Mouse (Mus musculus) intestine, postnatal 0 days (tissue): ENCODE results near the gene Atp6v0b. TPM values are rescaled to one million over a fixed set of nuclear protein-coding genes. Genes with fewer than 3 reads are reported as not detected.

Experiments
- ATAC-seq: fragments of 200-750 bp; cut with Nextera tagmentation; 2 replicates; pipeline ENCODE4 v1.8.0; 2017; ENCODE audit warnings: mild to moderate bottlenecking, moderate TSS enrichment, moderate library complexity
- H3K27ac ChIP-seq: fragments of 300-500 bp; sonication (generic); 2 replicates; pipeline ENCODE4 v1.5.1; 2014; ENCODE audit warnings: mild to moderate bottlenecking, low read depth, low read length, moderate library complexity
- H3K27me3 ChIP-seq: fragments of 300-500 bp; sonication (generic); replicated peaks from 2 replicates; pipeline ENCODE4 v1.6.1; 2014; ENCODE audit warnings: low read length, mixed read lengths; ENCODE audit not compliant: control insufficient read depth, insufficient read depth
- H3K36me3 ChIP-seq: fragments of 300-500 bp; sonication (generic); 2 replicates; pipeline ENCODE4 v1.6.1; 2014; ENCODE audit warnings: mild to moderate bottlenecking, moderate library complexity; ENCODE audit not compliant: control insufficient read depth, insufficient read depth
- H3K4me1 ChIP-seq: fragments of 300-500 bp; sonication (generic); replicated peaks from 2 replicates; pipeline ENCODE4 v1.6.1; 2014; ENCODE audit warnings: antibody characterized with exemption, low read length, mixed read lengths; ENCODE audit not compliant: control insufficient read depth, insufficient read depth
- H3K4me2 ChIP-seq: fragments of 300-500 bp; sonication (generic); replicated peaks from 2 replicates; pipeline ENCODE4 v1.6.1; 2014; ENCODE audit warnings: low read depth, mild to moderate bottlenecking, moderate library complexity
- H3K4me3 ChIP-seq: fragments of 300-500 bp; sonication (generic); 2 replicates; pipeline ENCODE4 v1.5.1; 2014; ENCODE audit warnings: low read depth, low read length
- H3K9ac ChIP-seq: fragments of 300-500 bp; sonication (generic); 2 replicates; pipeline ENCODE4 v1.6.1; 2014; ENCODE audit warnings: mild to moderate bottlenecking, low read depth, low read length
- H3K9me3 ChIP-seq: fragments of 300-500 bp; sonication (generic); 2 replicates; pipeline ENCODE4 v1.6.1; 2016; ENCODE audit warnings: mixed run types; ENCODE audit not compliant: control insufficient read depth
- CTCF ChIP-seq: sonication (generic); IDR thresholded peaks from 2 replicates; pipeline ENCODE4 v1.5.1; 2016; ENCODE audit warnings: low read depth, mild to moderate bottlenecking, control low read depth, antibody characterized with exemption, moderate library complexity
- WGBS: fragments of 180-500 bp; shearing (Covaris S2); extraction: QIAGEN DNeasy Blood & Tissue Kit; methylation state at CpG from one replicate; pipeline ENCODE4 v1.1.7; 2014; 5-methylcytosine and 5-hydroxymethylcytosine counted together
- polyA plus RNA-seq: library from polyadenylated mRNA; unstranded; fragments of >200 nt; fragmentation: Nextera tagmentation; extraction: Ambion mirVana; gene quantifications from 2 replicates; pipeline ENCODE4 v1.2.1, GENCODE M21; 2015

Atp6v0b gene
- polyA plus RNA-seq, 1 experiment from 2014 or later = 442 TPM

- H3K4me2 ChIP-seq = no peak overlapping the region
- peaks cover 25% of the 10 kb centered on the region for H3K36me3 ChIP-seq
- no peak overlapping the region for H3K4me3 ChIP-seq
- no peak overlapping the region for H3K27ac ChIP-seq
- WGBS = 95% methylated on average over 10 of the region's 10 CpGs
- no peaks in the 10 kb centered on the region for H3K27me3 ChIP-seq
- H3K4me1 ChIP-seq = 0 out of 2 replicates have a peak, but pooled peaks cover 4% of the 10 kb centered on the region
- TF ChIP-seq CTCF = no peak
- no peak for ATAC-seq
- no peaks in the 10 kb centered on the region for H3K9me3 ChIP-seq
- H3K9ac ChIP-seq = no peak overlapping the region
Observed at GRCm38 (mm10) chr4:117885093-117885492, 2.0 kb downstream of the Atp6v0b start.

DNA sequence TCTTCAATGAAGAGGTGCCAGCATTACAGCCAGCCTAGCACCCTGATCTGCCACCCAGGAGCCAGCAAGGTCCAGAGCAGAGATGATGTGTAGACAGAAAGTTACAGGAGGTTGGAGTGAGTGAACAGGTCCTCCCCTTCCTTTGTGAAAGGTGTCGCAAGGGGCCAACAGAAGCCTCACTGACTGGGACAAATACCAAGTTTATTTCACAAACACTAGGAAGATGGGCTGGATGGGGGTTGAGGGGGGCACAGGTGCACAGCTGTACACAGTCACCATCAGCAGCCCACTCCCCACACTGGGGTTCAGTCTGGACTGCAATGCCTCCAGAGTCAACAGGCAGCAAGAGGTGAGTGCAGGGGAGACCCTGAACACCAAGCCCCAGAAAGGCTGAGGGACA is 3.0 kb downstream of the Atp6v0b start:
- peaks cover 19% of the 10 kb centered on the region for H3K36me3 ChIP-seq
- H3K27me3 ChIP-seq = no peaks in the 10 kb centered on the region
- no peak overlapping the region for H3K9ac ChIP-seq
- H3K27ac ChIP-seq = no peak overlapping the region
- WGBS = 91% methylated on average over 1 of the region's 1 CpGs
- 0 out of 2 replicates have a peak, but pooled peaks cover 4% of the 10 kb centered on the region for H3K4me1 ChIP-seq
- H3K9me3 ChIP-seq = no peaks in the 10 kb centered on the region
- no peak for TF ChIP-seq CTCF
- H3K4me3 ChIP-seq = peak overlapping the region; percentile 5; the same call in 1 of the 2 replicates
- ATAC-seq = no peak
- H3K4me2 ChIP-seq = no peak overlapping the region

DNA sequence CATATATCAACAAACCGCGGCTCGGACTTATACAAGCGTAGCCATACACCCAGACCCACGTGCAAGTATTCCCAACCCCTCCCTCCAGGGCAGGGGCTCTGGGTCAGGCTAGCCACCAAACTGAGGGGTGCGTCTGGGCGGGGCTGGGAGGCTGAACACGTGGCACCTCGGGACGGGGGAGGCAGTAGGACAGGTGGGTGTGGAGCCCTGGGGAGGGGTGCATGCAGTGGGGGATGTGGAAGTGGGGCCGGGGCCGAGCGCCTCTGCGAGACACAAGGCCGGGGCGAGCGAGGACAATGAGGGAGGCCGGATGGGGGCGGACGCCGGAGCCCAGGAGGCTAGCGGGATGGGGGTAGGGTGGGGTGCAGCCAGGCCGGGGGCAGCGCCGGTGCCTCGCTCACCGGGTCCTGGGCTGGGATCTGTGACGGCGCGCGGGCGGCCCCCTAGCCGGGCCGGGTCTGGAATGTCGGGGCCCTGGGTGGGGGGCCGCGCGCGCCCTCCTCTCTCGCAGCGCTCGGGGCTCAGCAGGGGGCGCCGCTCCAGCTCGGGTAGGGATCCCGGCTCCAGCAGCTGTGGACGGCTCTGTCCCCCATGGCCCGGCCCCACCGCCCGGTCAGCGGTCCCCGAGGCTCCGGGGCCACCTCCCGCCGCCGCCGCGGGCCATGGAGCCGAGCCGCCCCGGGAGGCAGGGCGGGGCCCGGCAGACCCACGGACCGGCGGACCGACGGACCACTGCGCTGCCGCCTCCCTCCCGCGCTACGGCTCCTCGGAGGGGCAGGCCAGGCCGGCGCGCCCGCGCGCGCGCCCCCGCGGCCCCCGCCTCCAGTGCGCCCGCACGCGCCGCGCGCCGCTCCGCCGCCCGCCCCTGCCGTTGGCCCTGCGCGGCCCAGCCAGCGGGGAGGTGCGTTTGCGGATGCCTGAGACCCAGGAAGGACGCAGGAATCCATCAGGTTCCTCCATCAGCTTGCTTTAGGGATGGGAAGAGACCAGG is 4.1 kb downstream of the Atp6v0b start, which contains the start of gene B4galt2:
Gene B4galt2, minus strand, starts transcription at position 787 of the 991 bp plus-strand sequence.
- TF ChIP-seq CTCF = peak; percentile 54
- peak; percentile 12; the same call in 1 of the 2 replicates for ATAC-seq
- Histone ChIP-seq H3K4me2 (peak within 1 kb of the TSS; percentile 86), H3K27me3 (no peaks in the 10 kb centered on the region), H3K27ac (peak within 1 kb of the TSS; percentile 37; the same call in 1 of the 2 replicates), H3K9ac (peak within 1 kb of the TSS; percentile 57), H3K36me3 (peaks cover 18% of the 10 kb centered on the region), H3K4me1 (0 out of 2 replicates have a peak, but pooled peaks cover 4% of the 10 kb centered on the region), H3K9me3 (no peaks in the 10 kb centered on the region), H3K4me3 (peak within 1 kb of the TSS; percentile 57)
- WGBS = 3% methylated on average over 71 of the region's 103 CpGs

GRCm38 (mm10) chr4:117878703-117879102 is 8.4 kb downstream of the Atp6v0b start:
- Histone ChIP-seq H3K36me3 (peaks cover 7% of the 10 kb centered on the region; the same call in 1 of the 2 replicates), H3K4me1 (no peaks in the 10 kb centered on the region), H3K4me2 (no peak overlapping the region), H3K9ac (no peak overlapping the region), H3K4me3 (no peak overlapping the region), H3K27me3 (no peaks in the 10 kb centered on the region), H3K9me3 (no peaks in the 10 kb centered on the region), H3K27ac (no peak overlapping the region)
- 83% methylated on average over 5 of the region's 5 CpGs for WGBS
- no peak for TF ChIP-seq CTCF
- ATAC-seq = no peak

- Histone ChIP-seq H3K4me2 (no peak overlapping the region), H3K36me3 (peaks cover 7% of the 10 kb centered on the region; the same call in 1 of the 2 replicates), H3K27me3 (no peaks in the 10 kb centered on the region), H3K4me3 (no peak overlapping the region), H3K9me3 (no peaks in the 10 kb centered on the region), H3K9ac (no peak overlapping the region), H3K4me1 (no peaks in the 10 kb centered on the region), H3K27ac (no peak overlapping the region)
- no peak for TF ChIP-seq CTCF
- WGBS = 47% methylated on average over 10 of the region's 10 CpGs
- no peak for ATAC-seq
Observed at GRCm38 (mm10) chr4:117878301-117878700, 8.8 kb downstream of the Atp6v0b start.

- Histone ChIP-seq H3K4me3 (no peak overlapping the region), H3K27ac (no peak overlapping the region), H3K9me3 (no peaks in the 10 kb centered on the region), H3K4me1 (peaks cover 7% of the 10 kb centered on the region; the same call in 1 of the 2 replicates), H3K36me3 (0 out of 2 replicates have a peak, but pooled peaks cover 7% of the 10 kb centered on the region), H3K4me2 (no peak overlapping the region), H3K9ac (no peak overlapping the region), H3K27me3 (no peaks in the 10 kb centered on the region)
- no peak for ATAC-seq
- 92% methylated on average over 9 of the region's 9 CpGs for WGBS
- TF ChIP-seq CTCF = no peak
Observed at GRCm38 (mm10) chr4:117873615-117874014, 13.5 kb downstream of the Atp6v0b start.
